Mouse (Mus musculus): Measurements from ENCODE around the gene Gpr39. TPM values are rescaled to one million over a fixed set of nuclear protein-coding genes. Genes with fewer than 3 reads are reported as not detected.

The Gpr39 gene
- polyA plus RNA-seq, 1 experiment: 0.11 TPM

DNA sequence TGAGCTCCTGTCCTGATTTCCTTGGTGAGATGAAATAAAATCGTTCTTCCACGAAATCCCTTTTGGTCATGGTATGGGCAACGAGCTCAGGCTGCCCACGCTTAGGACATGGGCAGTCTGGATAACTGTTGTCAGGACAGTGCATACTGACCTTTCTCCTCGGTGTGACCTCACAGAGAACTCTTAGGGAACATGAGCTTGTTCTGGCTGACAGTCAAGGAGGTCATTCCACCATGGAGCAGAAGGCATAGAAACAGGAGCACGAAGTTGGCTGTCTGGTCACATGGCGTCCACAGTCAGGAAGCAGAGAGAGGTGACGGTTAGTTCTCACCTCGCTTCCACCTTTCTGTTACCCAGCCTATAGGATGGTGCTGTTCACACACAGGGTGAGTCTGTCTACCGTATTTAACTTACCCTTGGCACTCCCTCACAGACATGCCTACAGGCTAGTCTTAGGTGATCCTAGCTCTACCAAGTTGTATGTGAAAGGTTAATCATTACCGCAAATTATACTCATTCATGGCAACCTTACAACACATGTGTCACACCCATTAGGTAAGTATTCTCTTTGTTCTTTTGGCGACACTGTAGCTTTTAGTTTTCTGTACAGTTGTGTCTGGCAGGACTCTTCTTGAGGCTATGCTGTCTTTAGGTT is 44.4 kb downstream of the Gpr39 start:
- WGBS: 87% methylated on average over 12 of the region's 12 CpGs
- Histone ChIP-seq H3K27ac (ENCODE audit: insufficient read depth, low read length) (no peak overlapping the region), H3K4me1 (ENCODE audit: control insufficient read depth, insufficient read depth, low read length) (no peaks in the 10 kb centered on the region), H3K4me3 (replicated peaks; ENCODE audit: insufficient read depth, low read depth, low read length) (no peak overlapping the region), H3K27me3 (ENCODE audit: control insufficient read depth, insufficient read depth, low read length) (no peaks in the 10 kb centered on the region; the same call in 1 of the 2 replicates)
- TF ChIP-seq CTCF (IDR thresholded peaks at IDR 0.05; ENCODE audit: borderline replicate concordance, insufficient read depth, low read depth, low read length) (no peak), POLR2A (IDR thresholded peaks at IDR 0.05; ENCODE audit: borderline replicate concordance, insufficient read depth, low read length) (no peak)
- DNase-seq: no peak

DNA sequence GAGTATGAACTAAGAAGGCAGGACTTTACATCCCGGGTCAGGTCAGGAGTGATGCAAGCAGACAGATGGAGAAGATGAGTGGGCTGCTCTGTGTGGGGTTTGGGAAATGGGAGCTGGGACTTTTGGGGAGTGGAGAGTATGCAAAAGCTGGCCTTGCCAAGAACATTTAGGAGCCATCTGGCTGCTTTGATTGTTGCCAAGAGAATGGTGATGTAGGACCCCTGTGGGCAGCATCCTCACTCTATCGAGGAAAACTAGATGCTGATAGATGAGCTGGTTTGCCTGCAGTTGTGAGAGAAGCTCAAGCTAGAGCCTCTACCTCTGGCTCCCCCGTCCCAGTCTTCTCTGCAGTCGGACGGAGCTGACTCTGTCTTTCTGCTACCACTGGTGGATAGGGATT is 47.5 kb downstream of the Gpr39 start:
- TF ChIP-seq POLR2A (IDR thresholded peaks at IDR 0.05; ENCODE audit: borderline replicate concordance, insufficient read depth, low read length) (no peak), CTCF (IDR thresholded peaks at IDR 0.05; ENCODE audit: borderline replicate concordance, insufficient read depth, low read depth, low read length) (no peak)
- Histone ChIP-seq H3K4me1 (ENCODE audit: control insufficient read depth, insufficient read depth, low read length) (no peaks in the 10 kb centered on the region), H3K27ac (ENCODE audit: insufficient read depth, low read length) (no peak overlapping the region), H3K4me3 (replicated peaks; ENCODE audit: insufficient read depth, low read depth, low read length) (no peak overlapping the region), H3K27me3 (ENCODE audit: control insufficient read depth, insufficient read depth, low read length) (no peaks in the 10 kb centered on the region; the same call in 1 of the 2 replicates)
- no peak for DNase-seq
- WGBS: 19% methylated on average over 5 of the region's 5 CpGs

DNA sequence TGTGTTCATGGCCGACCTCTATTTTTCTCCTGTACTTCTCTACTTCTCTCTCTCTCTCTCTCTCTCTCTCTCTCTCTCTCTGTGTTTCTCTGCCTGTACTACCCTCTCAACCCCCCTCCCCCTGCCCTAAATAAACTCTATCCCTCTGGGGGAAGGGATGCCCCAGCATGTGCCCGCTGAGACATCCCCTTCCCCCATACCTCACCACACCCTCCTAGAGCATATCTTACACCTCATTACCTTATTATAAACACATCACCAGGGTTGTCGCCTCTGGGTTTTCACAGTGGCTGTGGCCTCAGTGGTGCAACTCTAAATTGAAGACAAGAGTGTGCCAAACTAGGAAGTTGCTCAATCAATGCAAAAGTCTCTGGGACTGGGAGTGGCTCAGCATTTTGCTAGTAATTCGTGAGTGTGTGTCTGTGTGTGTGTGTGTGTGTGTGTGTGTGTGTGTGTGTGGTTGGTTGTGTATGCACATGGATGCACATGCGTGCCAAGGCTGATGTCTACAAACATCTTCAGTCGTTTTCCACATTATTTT is 52.3 kb downstream of the Gpr39 start:
- no peak for DNase-seq
- Histone ChIP-seq H3K4me1 (ENCODE audit: control insufficient read depth, insufficient read depth, low read length) (no peaks in the 10 kb centered on the region), H3K4me3 (replicated peaks; ENCODE audit: insufficient read depth, low read depth, low read length) (no peak overlapping the region), H3K27me3 (ENCODE audit: control insufficient read depth, insufficient read depth, low read length) (no peaks in the 10 kb centered on the region; the same call in 1 of the 2 replicates), H3K27ac (ENCODE audit: insufficient read depth, low read length) (no peak overlapping the region)
- no peak for TF ChIP-seq CTCF (IDR thresholded peaks at IDR 0.05; ENCODE audit: borderline replicate concordance, insufficient read depth, low read depth, low read length)
- TF ChIP-seq POLR2A (IDR thresholded peaks at IDR 0.05; ENCODE audit: borderline replicate concordance, insufficient read depth, low read length): no peak
- 74% methylated on average over 6 of the region's 6 CpGs for WGBS

- WGBS: 55% methylated on average over 13 of the region's 13 CpGs
- DNase-seq: no peak
- Histone ChIP-seq H3K27ac (ENCODE audit: insufficient read depth, low read length) (no peak overlapping the region), H3K27me3 (ENCODE audit: control insufficient read depth, insufficient read depth, low read length) (no peaks in the 10 kb centered on the region; the same call in 1 of the 2 replicates), H3K4me1 (ENCODE audit: control insufficient read depth, insufficient read depth, low read length) (no peaks in the 10 kb centered on the region), H3K4me3 (replicated peaks; ENCODE audit: insufficient read depth, low read depth, low read length) (no peak overlapping the region)
- TF ChIP-seq POLR2A (IDR thresholded peaks at IDR 0.05; ENCODE audit: borderline replicate concordance, insufficient read depth, low read length) (no peak), CTCF (IDR thresholded peaks at IDR 0.05; ENCODE audit: borderline replicate concordance, insufficient read depth, low read depth, low read length) (no peak)
These were observed 53.1 kb downstream of the Gpr39 start for GRCm38 (mm10) chr1:125729731-125730536.

- DNase-seq: no peak
- Histone ChIP-seq H3K27ac (ENCODE audit: insufficient read depth, low read length) (no peak overlapping the region), H3K27me3 (ENCODE audit: control insufficient read depth, insufficient read depth, low read length) (no peaks in the 10 kb centered on the region), H3K4me1 (ENCODE audit: control insufficient read depth, insufficient read depth, low read length) (no peaks in the 10 kb centered on the region), H3K4me3 (replicated peaks; ENCODE audit: insufficient read depth, low read depth, low read length) (no peak overlapping the region)
- WGBS: 82% methylated on average over 6 of the region's 6 CpGs
- TF ChIP-seq POLR2A (IDR thresholded peaks at IDR 0.05; ENCODE audit: borderline replicate concordance, insufficient read depth, low read length) (no peak), CTCF (IDR thresholded peaks at IDR 0.05; ENCODE audit: borderline replicate concordance, insufficient read depth, low read depth, low read length) (no peak)
These were observed 53.7 kb downstream of the Gpr39 start for GRCm38 (mm10) chr1:125730537-125730880.

- no peak for DNase-seq
- Histone ChIP-seq H3K4me1 (ENCODE audit: control insufficient read depth, insufficient read depth, low read length) (no peaks in the 10 kb centered on the region), H3K4me3 (replicated peaks; ENCODE audit: insufficient read depth, low read depth, low read length) (no peak overlapping the region), H3K27ac (ENCODE audit: insufficient read depth, low read length) (no peak overlapping the region), H3K27me3 (ENCODE audit: control insufficient read depth, insufficient read depth, low read length) (no peaks in the 10 kb centered on the region)
- TF ChIP-seq CTCF (IDR thresholded peaks at IDR 0.05; ENCODE audit: borderline replicate concordance, insufficient read depth, low read depth, low read length) (no peak), POLR2A (IDR thresholded peaks at IDR 0.05; ENCODE audit: borderline replicate concordance, insufficient read depth, low read length) (no peak)
- 78% methylated on average over 4 of the region's 4 CpGs for WGBS
These were observed 55.1 kb downstream of the Gpr39 start for GRCm38 (mm10) chr1:125731854-125732253.

DNA sequence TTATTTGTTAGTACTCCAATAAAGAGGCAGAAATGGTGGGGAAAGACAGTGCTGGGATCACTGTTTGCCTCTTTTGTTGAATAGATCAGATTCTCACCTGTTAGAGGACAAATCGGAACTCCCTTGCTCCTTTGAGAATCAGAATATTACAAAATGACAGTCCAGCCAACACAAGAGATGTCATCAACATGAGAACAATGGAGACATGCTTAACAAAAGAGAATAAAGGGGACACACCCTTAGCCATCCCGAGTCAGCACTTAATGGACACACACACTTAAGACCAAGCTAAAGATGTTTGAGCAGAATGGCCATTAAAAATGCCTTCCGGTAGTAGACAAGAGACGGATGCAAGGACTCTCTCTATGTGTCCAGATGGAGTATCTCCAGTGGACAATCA is 68.0 kb downstream of the Gpr39 start:
- Histone ChIP-seq H3K27ac (ENCODE audit: insufficient read depth, low read length) (no peak overlapping the region), H3K4me1 (ENCODE audit: control insufficient read depth, insufficient read depth, low read length) (no peaks in the 10 kb centered on the region), H3K4me3 (replicated peaks; ENCODE audit: insufficient read depth, low read depth, low read length) (no peak overlapping the region), H3K27me3 (ENCODE audit: control insufficient read depth, insufficient read depth, low read length) (no peaks in the 10 kb centered on the region; the same call in 1 of the 2 replicates)
- TF ChIP-seq CTCF (IDR thresholded peaks at IDR 0.05; ENCODE audit: borderline replicate concordance, insufficient read depth, low read depth, low read length): no peak
- no peak for TF ChIP-seq POLR2A (IDR thresholded peaks at IDR 0.05; ENCODE audit: borderline replicate concordance, insufficient read depth, low read length)
- WGBS: 86% methylated on average over 4 of the region's 4 CpGs
- DNase-seq: no peak
